Mouse (Mus musculus): Measurements from ENCODE around the gene Fhad1. TPM values are rescaled to one million over a fixed set of nuclear protein-coding genes. Genes with fewer than 3 reads are reported as not detected.

The Fhad1 gene
- polyA plus RNA-seq, 1 experiment from 2014 or later, result 1.3 TPM

- Histone ChIP-seq H3K9me3 (replicated peaks; ENCODE audit: control insufficient read depth, low read length) (no peaks in the 10 kb centered on the region; the same call in 1 of the 2 replicates), H3K4me2 (ENCODE audit: low read length) (no peak overlapping the region), H3K27me3 (replicated peaks; ENCODE audit: control insufficient read depth, insufficient read depth, low read length) (no peaks in the 10 kb centered on the region), H3K36me3 (ENCODE audit: control insufficient read depth, insufficient read depth, low read length) (no peaks in the 10 kb centered on the region), H3K9ac (ENCODE audit: low read length) (no peak overlapping the region), H3K4me1 (ENCODE audit: control insufficient read depth, insufficient read depth, low read length) (no peaks in the 10 kb centered on the region), H3K27ac (ENCODE audit: low read depth, low read length) (0 out of 2 replicates have a peak overlapping the region, but pooled peaks have one; percentile 14), H3K4me3 (ENCODE audit: low read depth, low read length) (no peak overlapping the region)
- DNase-seq (ENCODE audit: low spot score) (peak; percentile 59), ATAC-seq (peak; percentile 65; the same call in 1 of the 2 replicates)
- 39% methylated on average over 6 of the region's 6 CpGs for WGBS
These were observed 50.3 kb downstream of the Fhad1 start for GRCm38 (mm10) chr4:141964575-141964974.

- Histone ChIP-seq H3K9ac (ENCODE audit: low read length) (no peak overlapping the region), H3K4me3 (ENCODE audit: low read depth, low read length) (no peak overlapping the region), H3K9me3 (replicated peaks; ENCODE audit: control insufficient read depth, low read length) (no peaks in the 10 kb centered on the region; the same call in 1 of the 2 replicates), H3K27me3 (replicated peaks; ENCODE audit: control insufficient read depth, insufficient read depth, low read length) (no peaks in the 10 kb centered on the region), H3K27ac (ENCODE audit: low read depth, low read length) (no peak overlapping the region), H3K4me2 (ENCODE audit: low read length) (no peak overlapping the region), H3K4me1 (ENCODE audit: control insufficient read depth, insufficient read depth, low read length) (no peaks in the 10 kb centered on the region), H3K36me3 (ENCODE audit: control insufficient read depth, insufficient read depth, low read length) (no peaks in the 10 kb centered on the region)
- no peak for ATAC-seq
- WGBS, result 89% methylated on average over 3 of the region's 3 CpGs
- DNase-seq (ENCODE audit: low spot score), result no peak
These were observed 51.0 kb downstream of the Fhad1 start for GRCm38 (mm10) chr4:141963907-141964306.

- Histone ChIP-seq H3K9me3 (replicated peaks; ENCODE audit: control insufficient read depth, low read length) (no peaks in the 10 kb centered on the region; the same call in 1 of the 2 replicates), H3K36me3 (ENCODE audit: control insufficient read depth, insufficient read depth, low read length) (no peaks in the 10 kb centered on the region), H3K4me1 (ENCODE audit: control insufficient read depth, insufficient read depth, low read length) (no peaks in the 10 kb centered on the region), H3K9ac (ENCODE audit: low read length) (no peak overlapping the region), H3K27ac (ENCODE audit: low read depth, low read length) (no peak overlapping the region), H3K4me3 (ENCODE audit: low read depth, low read length) (no peak overlapping the region), H3K27me3 (replicated peaks; ENCODE audit: control insufficient read depth, insufficient read depth, low read length) (no peaks in the 10 kb centered on the region), H3K4me2 (ENCODE audit: low read length) (no peak overlapping the region)
- 8% methylated on average over 23 of the region's 23 CpGs for whole genome bisulfite sequencing
- no peak; the same call in 1 of the 2 replicates for ATAC-seq
- DNase-seq (ENCODE audit: low spot score), result peak; percentile 35
These were observed 51.8 kb downstream of the Fhad1 start for GRCm38 (mm10) chr4:141962811-141963685.

GRCm38 (mm10) chr4:141960037-141960436 is 54.8 kb downstream of the Fhad1 start:
- Histone ChIP-seq H3K27ac (ENCODE audit: low read depth, low read length) (no peak overlapping the region), H3K4me2 (ENCODE audit: low read length) (no peak overlapping the region), H3K4me1 (ENCODE audit: control insufficient read depth, insufficient read depth, low read length) (no peaks in the 10 kb centered on the region; the same call in 1 of the 2 replicates), H3K36me3 (ENCODE audit: control insufficient read depth, insufficient read depth, low read length) (no peaks in the 10 kb centered on the region), H3K9me3 (replicated peaks; ENCODE audit: control insufficient read depth, low read length) (no peaks in the 10 kb centered on the region; the same call in 1 of the 2 replicates), H3K9ac (ENCODE audit: low read length) (no peak overlapping the region), H3K4me3 (ENCODE audit: low read depth, low read length) (no peak overlapping the region), H3K27me3 (replicated peaks; ENCODE audit: control insufficient read depth, insufficient read depth, low read length) (no peaks in the 10 kb centered on the region)
- ATAC-seq (no peak), DNase-seq (ENCODE audit: low spot score) (no peak)
- WGBS, result 83% methylated on average over 8 of the region's 8 CpGs

- Histone ChIP-seq H3K4me2 (ENCODE audit: low read length) (no peak overlapping the region), H3K27me3 (replicated peaks; ENCODE audit: control insufficient read depth, insufficient read depth, low read length) (no peaks in the 10 kb centered on the region), H3K27ac (ENCODE audit: low read depth, low read length) (no peak overlapping the region), H3K9me3 (replicated peaks; ENCODE audit: control insufficient read depth, low read length) (no peaks in the 10 kb centered on the region; the same call in 1 of the 2 replicates), H3K9ac (ENCODE audit: low read length) (no peak overlapping the region), H3K4me3 (ENCODE audit: low read depth, low read length) (no peak overlapping the region), H3K4me1 (ENCODE audit: control insufficient read depth, insufficient read depth, low read length) (no peaks in the 10 kb centered on the region; the same call in 1 of the 2 replicates), H3K36me3 (ENCODE audit: control insufficient read depth, insufficient read depth, low read length) (no peaks in the 10 kb centered on the region)
- ATAC-seq, result no peak
- 59% methylated on average over 4 of the region's 4 CpGs for WGBS
- no peak for DNase-seq (ENCODE audit: low spot score)
These were observed 55.3 kb downstream of the Fhad1 start for GRCm38 (mm10) chr4:141959615-141960014.

- H3K36me3 ChIP-seq (ENCODE audit: control insufficient read depth, insufficient read depth, low read length), result no peaks in the 10 kb centered on the region
- ATAC-seq (0 out of 2 replicates have a peak, but pooled peaks have one; percentile 12), DNase-seq (ENCODE audit: low spot score) (no peak)
- 63% methylated on average over 7 of the region's 7 CpGs for WGBS
- H3K4me1 ChIP-seq (ENCODE audit: control insufficient read depth, insufficient read depth, low read length), result no peaks in the 10 kb centered on the region; the same call in 1 of the 2 replicates
- peak overlapping the region; percentile 2; the same call in 1 of the 2 replicates for H3K9ac ChIP-seq (ENCODE audit: low read length)
- H3K9me3 ChIP-seq (replicated peaks; ENCODE audit: control insufficient read depth, low read length), result no peaks in the 10 kb centered on the region; the same call in 1 of the 2 replicates
- no peak overlapping the region for H3K27ac ChIP-seq (ENCODE audit: low read depth, low read length)
- H3K27me3 ChIP-seq (replicated peaks; ENCODE audit: control insufficient read depth, insufficient read depth, low read length), result no peaks in the 10 kb centered on the region
- H3K4me3 ChIP-seq (ENCODE audit: low read depth, low read length), result no peak overlapping the region
- H3K4me2 ChIP-seq (ENCODE audit: low read length), result no peak overlapping the region
These were observed 56.1 kb downstream of the Fhad1 start for GRCm38 (mm10) chr4:141958614-141959375.

GRCm38 (mm10) chr4:141958188-141958587 is 56.7 kb downstream of the Fhad1 start:
- Histone ChIP-seq H3K4me2 (ENCODE audit: low read length) (no peak overlapping the region), H3K27ac (ENCODE audit: low read depth, low read length) (no peak overlapping the region), H3K4me3 (ENCODE audit: low read depth, low read length) (no peak overlapping the region), H3K4me1 (ENCODE audit: control insufficient read depth, insufficient read depth, low read length) (no peaks in the 10 kb centered on the region; the same call in 1 of the 2 replicates), H3K27me3 (replicated peaks; ENCODE audit: control insufficient read depth, insufficient read depth, low read length) (no peaks in the 10 kb centered on the region), H3K9me3 (replicated peaks; ENCODE audit: control insufficient read depth, low read length) (no peaks in the 10 kb centered on the region; the same call in 1 of the 2 replicates), H3K9ac (ENCODE audit: low read length) (peak overlapping the region; percentile 2; the same call in 1 of the 2 replicates), H3K36me3 (ENCODE audit: control insufficient read depth, insufficient read depth, low read length) (no peaks in the 10 kb centered on the region)
- ATAC-seq (peak; percentile 54), DNase-seq (ENCODE audit: low spot score) (peak; percentile 91)
- WGBS, result 6% methylated on average over 9 of the region's 9 CpGs

- no peaks in the 10 kb centered on the region; the same call in 1 of the 2 replicates for H3K9me3 ChIP-seq (replicated peaks; ENCODE audit: control insufficient read depth, low read length)
- H3K4me2 ChIP-seq (ENCODE audit: low read length), result no peak overlapping the region
- no peak overlapping the region for H3K4me3 ChIP-seq (ENCODE audit: low read depth, low read length)
- peak; percentile 35 for ATAC-seq
- WGBS, result 33% methylated on average over 11 of the region's 11 CpGs
- no peak for DNase-seq (ENCODE audit: low spot score)
- H3K27me3 ChIP-seq (replicated peaks; ENCODE audit: control insufficient read depth, insufficient read depth, low read length), result no peaks in the 10 kb centered on the region
- no peak overlapping the region for H3K27ac ChIP-seq (ENCODE audit: low read depth, low read length)
- H3K36me3 ChIP-seq (ENCODE audit: control insufficient read depth, insufficient read depth, low read length), result no peaks in the 10 kb centered on the region
- H3K4me1 ChIP-seq (ENCODE audit: control insufficient read depth, insufficient read depth, low read length), result no peaks in the 10 kb centered on the region; the same call in 1 of the 2 replicates
- H3K9ac ChIP-seq (ENCODE audit: low read length), result no peak overlapping the region
These were observed 57.1 kb downstream of the Fhad1 start for GRCm38 (mm10) chr4:141957740-141958139.
